Mouse (Mus musculus): ENCODE results near the gene 4930564D02Rik. TPM values are rescaled to one million over a fixed set of nuclear protein-coding genes. Genes with fewer than 3 reads are reported as not detected.
A peak's percentile ranks its signal among the peaks of the same experiment; 100 is the strongest.

4930564D02Rik gene
- polyA plus RNA-seq, 1 experiment from 2014 or later: not detected

DNA sequence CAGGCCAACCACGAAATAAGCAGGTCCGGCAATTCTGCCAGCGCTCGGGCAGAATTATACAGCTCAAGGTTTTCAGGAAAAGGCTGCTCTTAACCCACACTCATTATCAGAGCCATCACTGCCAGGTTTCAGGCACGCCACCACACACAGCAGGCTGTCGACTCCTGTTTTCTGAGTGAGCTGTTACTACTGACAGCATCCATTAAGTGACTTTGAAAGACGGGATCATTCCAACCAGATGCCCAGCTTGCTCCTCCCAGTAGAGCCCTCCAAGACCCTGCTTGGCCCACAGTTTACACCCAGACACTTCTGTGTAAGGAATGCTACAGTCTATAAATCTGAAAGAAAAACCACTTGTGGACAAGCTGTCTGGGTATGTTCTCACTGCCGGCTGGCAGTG is 26.6 kb upstream of the 4930564D02Rik start:
- Histone ChIP-seq H3K4me1 (ENCODE audit: control insufficient read depth, insufficient read depth, low read length) (peaks cover 6% of the 10 kb centered on the region; the same call in 1 of the 2 replicates), H3K9ac (ENCODE audit: low read length) (no peak overlapping the region), H3K4me3 (ENCODE audit: low read depth, low read length) (no peak overlapping the region), H3K27me3 (ENCODE audit: control insufficient read depth, insufficient read depth, low read length) (no peaks in the 10 kb centered on the region), H3K4me2 (ENCODE audit: low read depth, severe bottlenecking) (no peak overlapping the region), H3K36me3 (ENCODE audit: control insufficient read depth, insufficient read depth, low read length) (peaks cover 2% of the 10 kb centered on the region; the same call in 1 of the 2 replicates), H3K27ac (replicated peaks; ENCODE audit: low read depth, low read length) (no peak overlapping the region), H3K9me3 (ENCODE audit: control insufficient read depth, low read length) (no peaks in the 10 kb centered on the region)
- DNase-seq (ENCODE audit: low spot score): peak; percentile 53
- ATAC-seq (ENCODE audit: insufficient number of reproducible peaks, low FRiP score, low TSS enrichment, low read depth): peak; percentile 32; the same call in 1 of the 2 replicates
- 17% methylated on average over 8 of the region's 8 CpGs for WGBS

DNA sequence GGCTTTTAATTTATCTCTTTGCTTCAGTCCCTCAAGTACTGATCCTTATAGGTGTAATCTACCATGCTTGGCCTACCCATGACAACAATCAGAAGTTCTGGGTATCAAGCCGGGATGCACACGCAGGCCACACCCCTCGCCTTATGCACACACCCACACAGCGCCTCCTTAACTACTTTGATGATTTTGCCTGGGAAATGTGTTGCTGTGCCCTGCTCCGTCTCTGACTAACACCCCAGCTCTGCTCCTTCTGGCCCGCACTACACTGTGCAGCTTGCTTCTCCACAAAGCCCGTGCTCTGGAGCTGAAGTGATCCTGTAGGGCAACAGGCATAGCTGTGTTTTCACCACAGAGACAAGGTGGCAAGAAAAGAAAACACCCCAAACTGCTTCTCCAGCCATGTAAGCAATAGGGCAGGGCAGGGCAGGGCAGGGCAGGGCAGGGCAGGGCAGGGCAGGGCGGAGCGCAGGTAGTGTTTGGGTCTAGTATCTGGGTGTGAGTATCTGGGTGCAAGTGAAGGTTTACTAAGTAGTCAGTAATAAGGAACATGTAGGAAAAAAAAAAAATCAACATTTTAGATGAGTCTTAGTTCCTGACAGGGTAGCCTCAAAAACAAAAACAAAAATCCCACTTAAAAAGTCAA is 25.5 kb upstream of the 4930564D02Rik start:
- DNase-seq (ENCODE audit: low spot score) (no peak), ATAC-seq (ENCODE audit: insufficient number of reproducible peaks, low FRiP score, low TSS enrichment, low read depth) (no peak)
- 92% methylated on average over 9 of the region's 9 CpGs for WGBS
- H3K9me3 ChIP-seq (ENCODE audit: control insufficient read depth, low read length): no peaks in the 10 kb centered on the region
- H3K9ac ChIP-seq (ENCODE audit: low read length): no peak overlapping the region
- H3K27me3 ChIP-seq (ENCODE audit: control insufficient read depth, insufficient read depth, low read length): no peaks in the 10 kb centered on the region
- peaks cover 6% of the 10 kb centered on the region; the same call in 1 of the 2 replicates for H3K4me1 ChIP-seq (ENCODE audit: control insufficient read depth, insufficient read depth, low read length)
- no peak overlapping the region for H3K27ac ChIP-seq (replicated peaks; ENCODE audit: low read depth, low read length)
- H3K36me3 ChIP-seq (ENCODE audit: control insufficient read depth, insufficient read depth, low read length): peaks cover 2% of the 10 kb centered on the region; the same call in 1 of the 2 replicates
- H3K4me3 ChIP-seq (ENCODE audit: low read depth, low read length): no peak overlapping the region
- H3K4me2 ChIP-seq (ENCODE audit: low read depth, severe bottlenecking): no peak overlapping the region

DNA sequence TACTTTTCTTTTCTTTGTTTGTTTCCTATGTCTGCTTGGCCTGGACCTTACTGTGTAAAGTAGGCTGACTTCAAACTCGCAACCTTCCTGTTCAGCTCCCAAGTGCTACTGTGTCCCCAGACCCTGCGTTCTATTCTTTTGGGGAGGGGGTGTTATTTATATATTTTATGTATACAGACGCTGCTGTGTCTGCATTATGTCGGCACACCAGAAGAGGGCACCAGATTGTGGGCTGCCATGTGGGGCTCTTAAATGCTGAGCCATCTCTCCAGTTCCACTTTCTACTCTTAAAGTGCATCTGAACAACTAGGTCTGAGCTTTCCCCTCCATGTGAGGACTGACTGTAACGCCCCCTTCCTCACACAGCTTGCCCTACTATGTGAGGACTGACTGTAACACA is 22.9 kb upstream of the 4930564D02Rik start:
- WGBS: 92% methylated on average over 5 of the region's 5 CpGs
- Histone ChIP-seq H3K4me2 (ENCODE audit: low read depth, severe bottlenecking) (no peak overlapping the region), H3K9me3 (ENCODE audit: control insufficient read depth, low read length) (no peaks in the 10 kb centered on the region), H3K4me3 (ENCODE audit: low read depth, low read length) (no peak overlapping the region), H3K4me1 (ENCODE audit: control insufficient read depth, insufficient read depth, low read length) (peaks cover 9% of the 10 kb centered on the region), H3K36me3 (ENCODE audit: control insufficient read depth, insufficient read depth, low read length) (no peaks in the 10 kb centered on the region; the same call in 1 of the 2 replicates), H3K9ac (ENCODE audit: low read length) (no peak overlapping the region), H3K27ac (replicated peaks; ENCODE audit: low read depth, low read length) (no peak overlapping the region), H3K27me3 (ENCODE audit: control insufficient read depth, insufficient read depth, low read length) (no peaks in the 10 kb centered on the region)
- DNase-seq (ENCODE audit: low spot score) (no peak), ATAC-seq (ENCODE audit: insufficient number of reproducible peaks, low FRiP score, low TSS enrichment, low read depth) (no peak)

DNA sequence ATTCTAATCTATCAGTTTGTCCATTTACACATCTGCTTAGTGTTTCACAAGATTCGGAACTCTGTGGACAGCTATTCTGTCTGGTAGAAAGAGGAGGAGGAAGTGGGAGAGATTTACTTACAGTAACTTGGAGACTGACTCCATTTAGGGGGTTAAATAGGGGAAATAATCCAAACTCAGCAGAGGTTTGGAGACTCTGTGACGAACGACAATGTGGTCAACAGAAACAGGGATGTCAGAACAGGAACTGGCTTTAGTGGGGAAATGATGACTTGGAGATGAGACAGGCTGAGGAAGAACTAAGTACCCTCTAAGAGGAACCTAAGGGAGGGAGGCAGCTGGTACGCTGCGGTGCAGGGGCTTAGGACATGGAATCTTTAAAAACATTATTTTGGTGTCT is 19.8 kb upstream of the 4930564D02Rik start:
- DNase-seq (ENCODE audit: low spot score) (no peak), ATAC-seq (ENCODE audit: insufficient number of reproducible peaks, low FRiP score, low TSS enrichment, low read depth) (no peak)
- WGBS: 79% methylated on average over 5 of the region's 5 CpGs

DNA sequence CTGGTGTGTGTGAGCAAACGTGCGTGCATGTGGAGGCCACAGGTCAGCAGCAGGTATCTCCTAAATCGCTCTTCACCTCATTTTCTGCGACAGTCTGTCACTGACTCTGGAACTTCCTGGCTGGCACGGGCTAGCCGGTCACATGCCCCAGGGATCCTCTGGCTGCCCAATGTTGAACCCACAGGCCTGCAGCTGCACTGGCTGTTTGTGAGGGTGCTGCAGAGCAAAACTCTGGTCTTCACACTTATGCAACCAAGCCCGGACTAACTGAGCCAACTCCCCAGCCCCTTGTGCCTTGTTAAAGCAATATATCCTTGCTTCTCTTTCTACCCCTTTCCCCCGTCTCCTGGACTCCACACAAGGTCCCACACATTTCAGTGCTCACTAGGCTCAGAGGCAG is 19.0 kb upstream of the 4930564D02Rik start:
- Histone ChIP-seq H3K36me3 (ENCODE audit: control insufficient read depth, insufficient read depth, low read length) (peaks cover 3% of the 10 kb centered on the region; the same call in 1 of the 2 replicates), H3K4me3 (ENCODE audit: low read depth, low read length) (no peak overlapping the region), H3K9ac (ENCODE audit: low read length) (no peak overlapping the region), H3K4me2 (ENCODE audit: low read depth, severe bottlenecking) (no peak overlapping the region), H3K27ac (replicated peaks; ENCODE audit: low read depth, low read length) (no peak overlapping the region), H3K9me3 (ENCODE audit: control insufficient read depth, low read length) (no peaks in the 10 kb centered on the region), H3K4me1 (ENCODE audit: control insufficient read depth, insufficient read depth, low read length) (peaks cover 15% of the 10 kb centered on the region), H3K27me3 (ENCODE audit: control insufficient read depth, insufficient read depth, low read length) (no peaks in the 10 kb centered on the region)
- DNase-seq (ENCODE audit: low spot score) (no peak), ATAC-seq (ENCODE audit: insufficient number of reproducible peaks, low FRiP score, low TSS enrichment, low read depth) (no peak)
- WGBS: 52% methylated on average over 8 of the region's 8 CpGs

More for the DNA sequence above, 19.8 kb upstream of the 4930564D02Rik start:
- H3K36me3 ChIP-seq (ENCODE audit: control insufficient read depth, insufficient read depth, low read length): peaks cover 3% of the 10 kb centered on the region; the same call in 1 of the 2 replicates
- H3K4me2 ChIP-seq (ENCODE audit: low read depth, severe bottlenecking): no peak overlapping the region
- H3K4me1 ChIP-seq (ENCODE audit: control insufficient read depth, insufficient read depth, low read length): peaks cover 15% of the 10 kb centered on the region
- H3K9ac ChIP-seq (ENCODE audit: low read length): no peak overlapping the region
- H3K9me3 ChIP-seq (ENCODE audit: control insufficient read depth, low read length): no peaks in the 10 kb centered on the region
- no peaks in the 10 kb centered on the region for H3K27me3 ChIP-seq (ENCODE audit: control insufficient read depth, insufficient read depth, low read length)
- no peak overlapping the region for H3K27ac ChIP-seq (replicated peaks; ENCODE audit: low read depth, low read length)
- no peak overlapping the region for H3K4me3 ChIP-seq (ENCODE audit: low read depth, low read length)

DNA sequence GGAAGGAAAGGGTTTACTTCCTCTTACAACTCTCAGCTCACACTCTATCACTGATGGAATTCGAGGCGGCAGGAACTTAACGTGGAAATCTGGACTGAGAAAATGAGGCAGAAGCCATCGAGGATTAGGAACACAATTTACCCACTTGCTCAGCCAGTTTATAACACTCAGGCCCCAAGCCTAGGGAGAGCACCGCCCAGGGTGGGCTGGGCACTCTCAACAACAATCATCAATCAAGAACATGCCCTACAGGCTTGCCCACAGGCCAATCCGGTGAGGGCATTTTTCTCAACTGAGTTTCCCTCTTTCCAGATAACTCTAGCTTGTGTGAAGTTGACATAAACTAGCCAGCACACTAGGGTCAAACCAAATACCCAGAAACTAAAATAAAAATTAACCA is 16.8 kb upstream of the 4930564D02Rik start:
- Histone ChIP-seq H3K9ac (ENCODE audit: low read length) (no peak overlapping the region), H3K4me1 (ENCODE audit: control insufficient read depth, insufficient read depth, low read length) (peaks cover 15% of the 10 kb centered on the region), H3K27ac (replicated peaks; ENCODE audit: low read depth, low read length) (no peak overlapping the region), H3K27me3 (ENCODE audit: control insufficient read depth, insufficient read depth, low read length) (no peaks in the 10 kb centered on the region), H3K4me3 (ENCODE audit: low read depth, low read length) (no peak overlapping the region), H3K36me3 (ENCODE audit: control insufficient read depth, insufficient read depth, low read length) (peaks cover 3% of the 10 kb centered on the region; the same call in 1 of the 2 replicates), H3K4me2 (ENCODE audit: low read depth, severe bottlenecking) (no peak overlapping the region), H3K9me3 (ENCODE audit: control insufficient read depth, low read length) (no peaks in the 10 kb centered on the region)
- no peak for ATAC-seq (ENCODE audit: insufficient number of reproducible peaks, low FRiP score, low TSS enrichment, low read depth)
- DNase-seq (ENCODE audit: low spot score): no peak
- WGBS: 85% methylated on average over 6 of the region's 6 CpGs

DNA sequence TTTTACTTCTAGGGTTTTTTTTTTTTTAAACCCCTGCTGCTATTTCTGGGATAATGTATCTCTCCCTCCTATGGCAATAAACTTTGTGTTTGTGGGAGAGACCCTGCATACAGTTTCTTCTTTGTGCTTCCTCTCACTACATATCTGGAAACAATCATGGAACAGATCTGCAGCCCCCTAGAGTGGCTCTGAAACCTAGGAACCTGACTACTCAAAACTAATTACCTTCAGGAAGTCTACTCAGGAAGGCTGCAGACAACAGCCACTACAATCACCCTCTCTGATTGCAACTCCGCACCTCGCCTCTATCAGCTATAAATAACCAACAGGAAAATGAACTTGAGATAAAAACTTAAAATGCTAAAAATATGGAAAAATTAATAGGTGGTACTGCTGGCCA is 15.5 kb upstream of the 4930564D02Rik start:
- ATAC-seq (ENCODE audit: insufficient number of reproducible peaks, low FRiP score, low TSS enrichment, low read depth): no peak
- Histone ChIP-seq H3K4me1 (ENCODE audit: control insufficient read depth, insufficient read depth, low read length) (peaks cover 15% of the 10 kb centered on the region), H3K4me3 (ENCODE audit: low read depth, low read length) (peak overlapping the region; percentile 89), H3K9me3 (ENCODE audit: control insufficient read depth, low read length) (no peaks in the 10 kb centered on the region), H3K27ac (replicated peaks; ENCODE audit: low read depth, low read length) (peak overlapping the region; percentile 61; the same call in 1 of the 2 replicates), H3K36me3 (ENCODE audit: control insufficient read depth, insufficient read depth, low read length) (peaks cover 3% of the 10 kb centered on the region; the same call in 1 of the 2 replicates), H3K27me3 (ENCODE audit: control insufficient read depth, insufficient read depth, low read length) (no peaks in the 10 kb centered on the region), H3K4me2 (ENCODE audit: low read depth, severe bottlenecking) (peak overlapping the region; percentile 83), H3K9ac (ENCODE audit: low read length) (no peak overlapping the region)
- 11% methylated on average over 2 of the region's 2 CpGs for WGBS
- no peak for DNase-seq (ENCODE audit: low spot score)

DNA sequence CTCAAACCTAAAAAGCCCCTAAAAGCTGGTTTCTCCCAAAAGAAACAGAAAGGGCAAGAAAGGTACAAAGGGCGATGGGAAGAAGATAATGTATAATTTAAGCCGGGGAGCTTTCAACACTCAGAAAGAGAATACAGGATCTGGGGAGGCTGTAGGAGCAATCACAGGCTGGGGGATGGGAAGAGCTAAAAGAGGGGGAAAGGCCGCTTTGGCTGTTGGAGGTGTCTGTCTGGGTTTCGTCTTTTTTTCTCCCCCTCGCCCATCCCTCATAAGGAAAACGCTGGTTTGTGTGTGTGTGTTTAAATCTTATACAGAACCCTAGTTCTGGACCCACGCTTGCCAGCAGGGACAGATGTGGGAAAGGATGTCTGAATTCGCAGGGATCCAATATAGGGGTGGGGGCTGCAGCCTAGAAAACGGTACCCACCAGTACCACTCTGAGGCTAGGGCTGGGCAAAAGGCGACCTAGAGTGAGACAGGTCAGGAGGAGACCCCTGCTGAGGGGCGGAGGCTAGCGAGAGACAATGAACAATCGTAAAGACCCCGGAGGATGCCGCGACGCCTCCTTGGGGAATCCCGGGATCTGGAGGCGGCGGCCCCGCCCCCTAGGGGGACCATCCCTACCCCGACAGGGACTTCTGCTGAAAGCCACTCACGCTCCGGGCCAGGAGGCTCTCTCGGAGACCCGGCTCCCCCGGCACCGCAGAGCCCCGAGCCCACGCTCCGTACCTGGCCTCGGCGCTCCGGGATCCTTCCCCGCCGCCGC is 14.3 kb upstream of the 4930564D02Rik start:
- H3K4me1 ChIP-seq (ENCODE audit: control insufficient read depth, insufficient read depth, low read length): peaks cover 15% of the 10 kb centered on the region
- peak overlapping the region; percentile 83 for H3K4me2 ChIP-seq (ENCODE audit: low read depth, severe bottlenecking)
- no peaks in the 10 kb centered on the region for H3K27me3 ChIP-seq (ENCODE audit: control insufficient read depth, insufficient read depth, low read length)
- peaks cover 3% of the 10 kb centered on the region; the same call in 1 of the 2 replicates for H3K36me3 ChIP-seq (ENCODE audit: control insufficient read depth, insufficient read depth, low read length)
- peak overlapping the region; percentile 57; the same call in 1 of the 2 replicates for H3K27ac ChIP-seq (replicated peaks; ENCODE audit: low read depth, low read length)
- H3K9me3 ChIP-seq (ENCODE audit: control insufficient read depth, low read length): no peaks in the 10 kb centered on the region
- WGBS: under 1% methylated on average over 33 of the region's 37 CpGs
- H3K9ac ChIP-seq (ENCODE audit: low read length): peak overlapping the region; percentile 84
- ATAC-seq (ENCODE audit: insufficient number of reproducible peaks, low FRiP score, low TSS enrichment, low read depth) (peak; percentile 62), DNase-seq (ENCODE audit: low spot score) (no peak)
- H3K4me3 ChIP-seq (ENCODE audit: low read depth, low read length): peak overlapping the region; percentile 89

Measured in limb, embryonic 11.5 days (tissue).